Mouse (Mus musculus): Measurements from ENCODE around the gene Msantd2.

DNA sequence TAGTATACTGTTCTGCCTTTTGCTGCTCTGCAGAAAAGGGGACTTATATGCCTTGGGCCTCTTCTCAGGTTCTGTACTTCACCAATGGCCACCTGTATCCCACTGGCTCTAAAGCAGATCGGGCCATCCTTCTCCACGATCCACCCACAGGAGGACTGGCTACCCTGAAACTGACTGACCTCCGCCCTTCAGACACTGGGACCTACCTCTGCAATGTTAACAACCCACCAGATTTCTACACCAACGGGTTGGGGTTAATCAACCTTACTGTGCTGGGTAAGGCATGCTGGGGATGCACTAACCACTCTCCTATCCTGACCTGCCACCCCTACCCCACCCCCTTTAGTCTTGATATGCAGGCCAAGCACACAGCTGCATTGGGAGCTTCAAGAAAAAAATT lies 51.1 kb downstream of the Msantd2 start:
- TF ChIP-seq POLR2A (IDR thresholded peaks at IDR 0.05; ENCODE audit: control insufficient read depth, low read depth, low read length) (no peak), CTCF (IDR thresholded peaks at IDR 0.05; ENCODE audit: control insufficient read depth, insufficient read depth, insufficient replicate concordance, low read depth, low read length) (no peak)

Measured in testis, adult 2 months (tissue).